Mouse (Mus musculus) left cerebral cortex, postnatal 10 days (tissue): Measurements from ENCODE around the gene Uvrag. TPM values are rescaled to one million over a fixed set of nuclear protein-coding genes. Genes with fewer than 3 reads are reported as not detected.

Experiments used
- total RNA-seq, 2 experiments: library from RNA; stranded (reverse); gene quantifications; 2 replicates each; pipeline ENCODE4 v1.2.3; 2021

The Uvrag gene
- total RNA-seq, 2 experiments from 2014 or later = 40.4 to 42.9 TPM

Other genes with a start within 250 kb of the Uvrag start
- 10 to 100 TPM; 91.8 to 94.0 TPM for gene Dgat2, start 41.6 kb upstream of the Uvrag start, total RNA-seq
- gene Mogat2, start 97.5 kb upstream of the Uvrag start, total RNA-seq = under 1 TPM in 1 of 2 experiments, not detected in 1; 0.49 TPM
- 100 to 1,000 TPM; 231 to 242 TPM for gene Map6, start 126.3 kb upstream of the Uvrag start, total RNA-seq
- gene Serpinh1, start 212.1 kb upstream of the Uvrag start, total RNA-seq = 10 to 100 TPM; 46.7 to 49.4 TPM
- gene Gdpd5, start 240.3 kb upstream of the Uvrag start, total RNA-seq = 10 to 100 TPM; 34.2 to 35.5 TPM